Mouse (Mus musculus): ENCODE measurements around the gene Acp5. TPM values are rescaled to one million over a fixed set of nuclear protein-coding genes. Genes with fewer than 3 reads are reported as not detected.

The Acp5 gene
- total RNA-seq, 2 experiments from 2014 or later, result 6.5 to 11.3 TPM

GRCm38 (mm10) chr9:22115635-22116034 lies 19.9 kb downstream of the Acp5 start:
- no peak for ATAC-seq (replicated peaks; ENCODE audit: low FRiP score, low TSS enrichment, poor library complexity, severe bottlenecking)

GRCm38 (mm10) chr9:22108194-22108593 lies 27.3 kb downstream of the Acp5 start:
- no peak for ATAC-seq (replicated peaks; ENCODE audit: low FRiP score, low TSS enrichment, poor library complexity, severe bottlenecking)

- ATAC-seq (replicated peaks; ENCODE audit: low FRiP score, low TSS enrichment, poor library complexity, severe bottlenecking), result no peak
Observed at GRCm38 (mm10) chr9:22099922-22100321, 35.6 kb downstream of the Acp5 start.

GRCm38 (mm10) chr9:22098993-22099696 lies 36.4 kb downstream of the Acp5 start, which contains the start of gene Cnn1:
TSS of gene Cnn1 (plus strand) at chr9:22099216.
- ATAC-seq (replicated peaks; ENCODE audit: low FRiP score, low TSS enrichment, poor library complexity, severe bottlenecking), result no peak

GRCm38 (mm10) chr9:22095854-22096307 lies 39.6 kb downstream of the Acp5 start:
- ATAC-seq (replicated peaks; ENCODE audit: low FRiP score, low TSS enrichment, poor library complexity, severe bottlenecking), result peak; percentile 99

GRCm38 (mm10) chr9:22092746-22093145 lies 42.8 kb downstream of the Acp5 start:
- no peak for ATAC-seq (replicated peaks; ENCODE audit: low FRiP score, low TSS enrichment, poor library complexity, severe bottlenecking)

- ATAC-seq (replicated peaks; ENCODE audit: low FRiP score, low TSS enrichment, poor library complexity, severe bottlenecking), result no peak
Observed at GRCm38 (mm10) chr9:22089986-22090385, 45.5 kb downstream of the Acp5 start.

GRCm38 (mm10) chr9:22089281-22089680 lies 46.2 kb downstream of the Acp5 start:
- no peak for ATAC-seq (replicated peaks; ENCODE audit: low FRiP score, low TSS enrichment, poor library complexity, severe bottlenecking)

- no peak for ATAC-seq (replicated peaks; ENCODE audit: low FRiP score, low TSS enrichment, poor library complexity, severe bottlenecking)
Observed at GRCm38 (mm10) chr9:22087034-22087618, 48.4 kb downstream of the Acp5 start.

GRCm38 (mm10) chr9:22086012-22086411 lies 49.5 kb downstream of the Acp5 start:
- no peak for ATAC-seq (replicated peaks; ENCODE audit: low FRiP score, low TSS enrichment, poor library complexity, severe bottlenecking)

- ATAC-seq (replicated peaks; ENCODE audit: low FRiP score, low TSS enrichment, poor library complexity, severe bottlenecking), result peak; percentile 100
Observed at GRCm38 (mm10) chr9:22085022-22085834, 50.3 kb downstream of the Acp5 start, which contains the start of gene Ecsit. TSS of gene Ecsit (minus strand) at chr9:22085438.

GRCm38 (mm10) chr9:22084667-22085021 lies 50.9 kb downstream of the Acp5 start:
- ATAC-seq (replicated peaks; ENCODE audit: low FRiP score, low TSS enrichment, poor library complexity, severe bottlenecking), result no peak

Other genes starting within 250 kb of the Acp5 start
- gene Rab3d, start 217.5 kb downstream of the Acp5 start, total RNA-seq (2014; fragmentation: Nextera tagmentation), result 4.9 and 8.7 TPM in 2 replicates
- 8.1 and 8.6 TPM in 2 replicates for gene Rab3d, start 217.5 kb downstream of the Acp5 start, total RNA-seq (2017)
- gene Ccdc159, start 208.2 kb downstream of the Acp5 start, total RNA-seq (2014; fragmentation: Nextera tagmentation), result not detected in 2 replicates
- gene Ccdc159, start 208.2 kb downstream of the Acp5 start, total RNA-seq (2017), result 0.46 TPM in 1 of 2 replicates, not detected in the other
- gene Tmem205, start 208.2 kb downstream of the Acp5 start, total RNA-seq (2014; fragmentation: Nextera tagmentation), result 9.1 and 11.4 TPM in 2 replicates
- 4.1 and 8.5 TPM in 2 replicates for gene Tmem205, start 208.2 kb downstream of the Acp5 start, total RNA-seq (2017)
- not detected in 2 replicates for gene Plppr2, start 198.7 kb downstream of the Acp5 start, total RNA-seq (2014; fragmentation: Nextera tagmentation)
- not detected in 2 replicates for gene Plppr2, start 198.7 kb downstream of the Acp5 start, total RNA-seq (2017)
- gene Swsap1, start 180.0 kb downstream of the Acp5 start, total RNA-seq (2014; fragmentation: Nextera tagmentation), result 4.1 and 9.1 TPM in 2 replicates
- gene Swsap1, start 180.0 kb downstream of the Acp5 start, total RNA-seq (2017), result 1.2 and 4.8 TPM in 2 replicates
- 109 and 131 TPM in 2 replicates for gene Epor, start 172.2 kb downstream of the Acp5 start, total RNA-seq (2014; fragmentation: Nextera tagmentation)
- 35.2 and 48.6 TPM in 2 replicates for gene Epor, start 172.2 kb downstream of the Acp5 start, total RNA-seq (2017)
- gene Rgl3, start 146.3 kb downstream of the Acp5 start, total RNA-seq (2014; fragmentation: Nextera tagmentation), result not detected in 2 replicates
- not detected in 2 replicates for gene Rgl3, start 146.3 kb downstream of the Acp5 start, total RNA-seq (2017)
- gene Ccdc151, start 133.1 kb downstream of the Acp5 start, total RNA-seq (2014; fragmentation: Nextera tagmentation), result 1.2 TPM in 1 of 2 replicates, not detected in the other
- not detected in 2 replicates for gene Ccdc151, start 133.1 kb downstream of the Acp5 start, total RNA-seq (2017)
- gene Prkcsh, start 132.9 kb downstream of the Acp5 start, total RNA-seq (2014; fragmentation: Nextera tagmentation), result 45.7 and 56.7 TPM in 2 replicates
- gene Prkcsh, start 132.9 kb downstream of the Acp5 start, total RNA-seq (2017), result 102 and 107 TPM in 2 replicates
- not detected in 2 replicates for gene Elavl3, start 83.7 kb downstream of the Acp5 start, total RNA-seq (2014; fragmentation: Nextera tagmentation)
- gene Elavl3, start 83.7 kb downstream of the Acp5 start, total RNA-seq (2017), result not detected in 2 replicates
- not detected in 2 replicates for gene Gm49318, start 64.5 kb downstream of the Acp5 start, total RNA-seq (2014; fragmentation: Nextera tagmentation)
- not detected in 2 replicates for gene Gm49318, start 64.5 kb downstream of the Acp5 start, total RNA-seq (2017)
- 10.0 and 11.0 TPM in 2 replicates for gene Zfp653, start 64.3 kb downstream of the Acp5 start, total RNA-seq (2014; fragmentation: Nextera tagmentation)
- gene Zfp653, start 64.3 kb downstream of the Acp5 start, total RNA-seq (2017), result 4.2 and 9.0 TPM in 2 replicates
- 35.7 and 37.0 TPM in 2 replicates for gene Ecsit, start 50.3 kb downstream of the Acp5 start, total RNA-seq (2014; fragmentation: Nextera tagmentation)
- 18.6 and 36.6 TPM in 2 replicates for gene Ecsit, start 50.3 kb downstream of the Acp5 start, total RNA-seq (2017)
- gene Cnn1, start 36.5 kb downstream of the Acp5 start, total RNA-seq (2014; fragmentation: Nextera tagmentation), result not detected in 2 replicates
- 0.19 TPM in 1 of 2 replicates, not detected in the other for gene Cnn1, start 36.5 kb downstream of the Acp5 start, total RNA-seq (2017)
- gene Elof1, start 18.5 kb downstream of the Acp5 start, total RNA-seq (2014; fragmentation: Nextera tagmentation), result 95.3 and 98.7 TPM in 2 replicates
- gene Elof1, start 18.5 kb downstream of the Acp5 start, total RNA-seq (2017), result 31.1 and 51.7 TPM in 2 replicates
- 31.2 and 49.5 TPM in 2 replicates for gene Pigyl, start 21.1 kb upstream of the Acp5 start, total RNA-seq (2014; fragmentation: Nextera tagmentation)
- 22.3 and 42.3 TPM in 2 replicates for gene Pigyl, start 21.1 kb upstream of the Acp5 start, total RNA-seq (2017)
- gene Zfp872, start 52.4 kb upstream of the Acp5 start, total RNA-seq (2014; fragmentation: Nextera tagmentation), result not detected in 2 replicates
- gene Zfp872, start 52.4 kb upstream of the Acp5 start, total RNA-seq (2017), result not detected in 2 replicates
- 50.6 and 53.6 TPM in 2 replicates for gene Zfp809, start 90.0 kb upstream of the Acp5 start, total RNA-seq (2014; fragmentation: Nextera tagmentation)
- gene Zfp809, start 90.0 kb upstream of the Acp5 start, total RNA-seq (2017), result 34.1 and 44.6 TPM in 2 replicates
- 6.2 and 6.3 TPM in 2 replicates for gene Zfp599, start 124.2 kb upstream of the Acp5 start, total RNA-seq (2014; fragmentation: Nextera tagmentation)
- gene Zfp599, start 124.2 kb upstream of the Acp5 start, total RNA-seq (2017), result 6.7 and 13.7 TPM in 2 replicates
- gene Zfp810, start 171.9 kb upstream of the Acp5 start, total RNA-seq (2014; fragmentation: Nextera tagmentation), result 9.7 and 13.3 TPM in 2 replicates
- gene Zfp810, start 171.9 kb upstream of the Acp5 start, total RNA-seq (2017), result 5.6 and 6.3 TPM in 2 replicates